Mouse (Mus musculus) heart, embryonic 12.5 days (tissue): ENCODE data around the gene Sf3b5. TPM values are rescaled to one million over a fixed set of nuclear protein-coding genes. Genes with fewer than 3 reads are reported as not detected.
A peak's percentile ranks its signal among the peaks of the same experiment; 100 is the strongest.

Experiments used
- ATAC-seq: fragments of 200-750 bp; cut with Nextera tagmentation; 2 replicates; pipeline ENCODE4 v1.8.0; 2017; ENCODE audit warnings: moderate TSS enrichment, moderate library complexity; ENCODE audit not compliant: insufficient number of reproducible peaks, low FRiP score
- H3K27ac ChIP-seq: fragments of 300-500 bp; sonication (generic); 2 replicates; pipeline ENCODE4 v1.5.1; 2016; ENCODE audit warnings: mild to moderate bottlenecking, moderate library complexity; ENCODE audit not compliant: poor library complexity, severe bottlenecking
- H3K27me3 ChIP-seq: fragments of 300-500 bp; sonication (generic); replicated peaks from 2 replicates; pipeline ENCODE4 v1.6.1; 2016; ENCODE audit warnings: mild to moderate bottlenecking, moderate library complexity
- H3K36me3 ChIP-seq: fragments of 300-500 bp; sonication (generic); 2 replicates; pipeline ENCODE4 v1.6.1; 2016; ENCODE audit warnings: mild to moderate bottlenecking, moderate library complexity
- H3K4me1 ChIP-seq: fragments of 300-500 bp; sonication (generic); replicated peaks from 2 replicates; pipeline ENCODE4 v1.6.1; 2016; ENCODE audit warnings: mild to moderate bottlenecking
- H3K4me2 ChIP-seq: fragments of 300-500 bp; sonication (generic); 2 replicates; pipeline ENCODE4 v1.6.1; 2016; ENCODE audit warnings: mild to moderate bottlenecking, moderate library complexity
- H3K4me3 ChIP-seq: fragments of 300-500 bp; sonication (generic); 2 replicates; pipeline ENCODE4 v1.5.1; 2016; ENCODE audit warnings: mild to moderate bottlenecking
- H3K9ac ChIP-seq: fragments of 300-500 bp; sonication (generic); 2 replicates; pipeline ENCODE4 v1.6.1; 2016; ENCODE audit warnings: mild to moderate bottlenecking, moderate library complexity
- H3K9me3 ChIP-seq: fragments of 300-500 bp; sonication (generic); replicated peaks from 2 replicates; pipeline ENCODE4 v1.6.1; 2016; ENCODE audit warnings: mild to moderate bottlenecking, moderate library complexity
- WGBS: fragments of 180-500 bp; shearing (Covaris S2); methylation state at CpG from one replicate; pipeline ENCODE4 v1.1.7; 2016; 5-methylcytosine and 5-hydroxymethylcytosine counted together
- polyA plus RNA-seq: library from polyadenylated mRNA; unstranded; fragments of >200 nt; fragmentation: Nextera tagmentation; extraction: Ambion mirVana; gene quantifications from 2 replicates; pipeline ENCODE4 v1.2.1, GENCODE M21; 2016

Gene Sf3b5
- polyA plus RNA-seq: 29.6 and 30.7 TPM in 2 replicates

DNA sequence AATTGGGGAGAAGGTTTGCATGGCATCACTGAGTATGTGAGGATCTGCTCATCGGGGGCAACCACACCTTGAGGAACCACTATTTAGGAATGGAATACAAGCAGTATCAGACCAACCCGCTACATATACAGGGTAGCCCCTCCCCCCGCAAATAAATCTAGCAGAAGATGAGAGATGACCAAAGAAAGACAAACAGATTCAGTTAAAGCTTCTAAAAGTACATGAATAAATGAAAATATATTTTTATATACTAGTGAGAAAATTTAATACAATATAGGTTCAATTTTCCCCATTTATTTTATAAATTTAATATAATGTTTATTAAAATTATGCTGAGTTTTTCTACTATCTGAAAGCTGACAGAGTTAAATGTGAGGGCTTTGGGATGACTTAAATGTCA lies at the start of gene Sf3b5:
Gene Sf3b5 (plus strand): TSS at position 301 of the 400 bp plus-strand sequence.
- no peaks in the 10 kb centered on the region for H3K9me3 ChIP-seq
- H3K9ac ChIP-seq: no peak within 1 kb of the TSS
- H3K4me2 ChIP-seq: no peak within 1 kb of the TSS
- H3K36me3 ChIP-seq: peaks cover 5% of the 10 kb centered on the region; the same call in 1 of the 2 replicates
- no peak within 1 kb of the TSS for H3K27ac ChIP-seq
- no peak within 1 kb of the TSS for H3K4me3 ChIP-seq
- H3K4me1 ChIP-seq: peaks cover 13% of the 10 kb centered on the region
- H3K27me3 ChIP-seq: no peaks in the 10 kb centered on the region
- ATAC-seq: no peak
- 76% methylated on average over 3 of the region's 3 CpGs for WGBS

DNA sequence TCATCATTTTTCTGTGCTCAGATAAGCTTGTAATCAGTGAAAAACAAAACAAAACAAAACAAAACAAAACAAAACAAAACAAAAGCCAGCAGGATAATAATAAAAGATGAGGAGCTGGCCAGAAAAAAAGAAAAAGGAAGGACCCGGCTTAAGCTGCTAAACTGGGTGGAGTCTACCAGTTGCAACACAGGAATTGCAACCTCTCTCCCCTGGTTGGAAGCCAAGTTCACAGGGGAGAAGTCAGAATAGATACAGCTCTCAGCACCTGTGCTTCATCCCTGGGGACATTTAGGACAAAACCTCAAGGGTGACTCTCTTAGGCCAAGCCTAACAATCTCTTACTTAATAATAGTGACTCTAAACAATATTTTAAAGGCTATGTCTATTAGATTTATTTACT lies 49.3 kb upstream of the Sf3b5 start:
- Histone ChIP-seq H3K4me3 (no peak overlapping the region), H3K9me3 (no peaks in the 10 kb centered on the region), H3K9ac (no peak overlapping the region), H3K27ac (no peak overlapping the region), H3K4me1 (no peaks in the 10 kb centered on the region), H3K4me2 (no peak overlapping the region), H3K36me3 (no peaks in the 10 kb centered on the region), H3K27me3 (no peaks in the 10 kb centered on the region)
- ATAC-seq: no peak
- WGBS: 50% methylated on average over 1 of the region's 1 CpGs

DNA sequence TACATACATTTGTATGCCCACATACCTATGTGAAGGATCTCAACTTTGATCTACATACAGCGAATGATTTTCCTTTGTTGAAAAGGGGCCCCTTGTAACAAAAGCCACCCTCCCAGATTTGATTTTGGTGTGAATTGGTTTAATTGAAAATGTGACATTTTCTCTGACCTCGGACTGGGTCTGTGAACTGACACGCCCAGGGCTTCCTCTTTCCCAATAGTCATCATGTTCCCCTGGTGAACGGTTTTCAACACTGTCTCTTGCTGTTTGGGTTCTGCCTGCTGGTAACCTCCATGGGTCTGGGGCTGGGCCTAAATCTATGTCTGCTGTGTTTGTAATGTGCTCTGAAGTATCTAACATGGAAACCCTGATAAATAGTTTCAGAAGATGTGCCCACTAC lies 47.9 kb upstream of the Sf3b5 start:
- Histone ChIP-seq H3K4me3 (no peak overlapping the region), H3K27ac (no peak overlapping the region), H3K4me1 (no peaks in the 10 kb centered on the region), H3K9ac (no peak overlapping the region), H3K36me3 (no peaks in the 10 kb centered on the region), H3K27me3 (no peaks in the 10 kb centered on the region), H3K9me3 (no peaks in the 10 kb centered on the region), H3K4me2 (no peak overlapping the region)
- 76% methylated on average over 4 of the region's 4 CpGs for WGBS
- no peak for ATAC-seq

DNA sequence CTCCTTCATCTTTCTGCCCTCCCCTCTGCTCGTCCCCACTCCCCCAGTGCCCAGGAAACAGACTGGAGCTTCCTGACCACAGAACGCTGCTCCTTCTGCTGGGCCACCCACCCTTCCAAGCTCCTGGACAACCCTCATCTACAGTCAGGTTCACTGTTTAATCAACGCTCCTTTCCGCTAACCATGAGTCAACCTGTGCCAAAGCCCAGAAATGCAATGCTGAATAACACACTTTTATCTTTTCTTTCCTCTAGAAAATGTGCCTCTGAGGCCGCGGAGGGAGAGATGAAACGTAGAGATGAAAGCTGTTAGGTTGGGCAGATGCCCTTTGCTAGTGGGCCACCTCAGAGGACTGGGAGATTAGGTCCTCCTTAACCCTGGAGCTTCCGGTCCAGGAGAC lies 43.6 kb upstream of the Sf3b5 start:
- no peak for ATAC-seq
- Histone ChIP-seq H3K4me2 (no peak overlapping the region), H3K36me3 (no peaks in the 10 kb centered on the region), H3K27me3 (no peaks in the 10 kb centered on the region), H3K9ac (no peak overlapping the region), H3K27ac (no peak overlapping the region), H3K9me3 (no peaks in the 10 kb centered on the region), H3K4me3 (no peak overlapping the region), H3K4me1 (0 out of 2 replicates have a peak, but pooled peaks cover 4% of the 10 kb centered on the region)
- WGBS: 68% methylated on average over 8 of the region's 8 CpGs

DNA sequence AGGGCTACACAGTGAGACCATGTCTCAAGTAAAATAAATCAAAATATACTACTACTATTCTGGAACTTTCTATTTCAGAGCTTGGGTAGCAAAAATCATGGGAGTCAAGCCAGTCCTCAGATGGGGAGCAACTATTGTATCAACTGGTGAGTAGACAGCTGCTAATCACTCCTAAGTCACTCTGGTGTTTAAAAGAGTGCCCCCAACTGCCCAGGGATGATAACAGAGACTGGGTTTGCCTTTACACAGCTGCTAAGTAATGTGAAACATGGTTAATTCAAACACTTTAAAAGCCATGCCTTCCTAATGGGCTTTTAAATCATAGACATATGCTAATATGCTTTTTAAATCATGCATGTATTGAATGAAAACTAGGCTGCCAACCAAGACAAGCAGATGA lies 42.9 kb upstream of the Sf3b5 start:
- Histone ChIP-seq H3K4me2 (no peak overlapping the region), H3K4me3 (no peak overlapping the region), H3K9ac (no peak overlapping the region), H3K27ac (no peak overlapping the region), H3K9me3 (no peaks in the 10 kb centered on the region), H3K4me1 (0 out of 2 replicates have a peak, but pooled peaks cover 4% of the 10 kb centered on the region), H3K36me3 (no peaks in the 10 kb centered on the region), H3K27me3 (no peaks in the 10 kb centered on the region)
- no peak for ATAC-seq

DNA sequence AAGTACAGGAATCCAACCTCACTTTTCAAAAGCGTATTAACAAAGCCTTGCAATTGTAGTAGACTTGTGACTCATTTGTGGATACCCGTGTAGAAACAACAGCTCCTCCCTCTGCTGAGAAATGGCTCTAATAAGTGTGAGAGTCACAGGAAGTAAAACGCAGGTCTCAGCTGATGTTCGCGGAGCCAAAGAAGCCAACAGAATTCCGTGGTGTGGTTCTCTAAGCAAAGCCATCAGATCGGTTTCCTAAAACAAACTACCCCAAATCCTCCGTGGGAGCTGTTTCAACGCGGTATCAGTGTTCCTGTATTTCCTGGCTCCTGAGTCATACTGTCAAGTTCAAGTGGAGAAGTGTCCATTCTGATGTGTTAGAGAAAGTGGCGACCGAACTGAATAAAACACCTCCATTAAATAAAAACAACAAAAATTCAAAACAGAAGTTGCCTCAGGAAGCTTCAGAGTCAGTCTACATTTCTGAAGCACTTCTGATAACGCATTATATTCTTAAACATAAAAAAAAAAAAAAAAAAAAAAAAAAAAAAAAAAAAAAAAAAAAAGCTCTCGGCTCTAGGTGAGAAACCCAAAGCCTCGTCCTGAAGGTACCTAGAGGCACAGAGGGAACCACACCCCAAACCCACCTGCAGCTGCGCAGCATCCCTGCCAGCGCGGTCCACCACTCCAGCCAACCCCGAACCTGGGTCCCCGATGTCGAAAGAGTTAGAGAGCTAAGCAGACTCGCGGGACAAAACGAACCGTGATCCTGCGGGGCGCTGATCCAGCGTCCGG lies 41.6 kb upstream of the Sf3b5 start:
- Histone ChIP-seq H3K4me2 (peak overlapping the region; percentile 89), H3K36me3 (no peaks in the 10 kb centered on the region), H3K27ac (no peak overlapping the region), H3K4me1 (0 out of 2 replicates have a peak, but pooled peaks cover 4% of the 10 kb centered on the region), H3K9me3 (no peaks in the 10 kb centered on the region), H3K4me3 (peak overlapping the region; percentile 67), H3K9ac (peak overlapping the region; percentile 65), H3K27me3 (no peaks in the 10 kb centered on the region)
- 5% methylated on average over 29 of the region's 29 CpGs for WGBS
- ATAC-seq: peak; percentile 37; the same call in 1 of the 2 replicates

DNA sequence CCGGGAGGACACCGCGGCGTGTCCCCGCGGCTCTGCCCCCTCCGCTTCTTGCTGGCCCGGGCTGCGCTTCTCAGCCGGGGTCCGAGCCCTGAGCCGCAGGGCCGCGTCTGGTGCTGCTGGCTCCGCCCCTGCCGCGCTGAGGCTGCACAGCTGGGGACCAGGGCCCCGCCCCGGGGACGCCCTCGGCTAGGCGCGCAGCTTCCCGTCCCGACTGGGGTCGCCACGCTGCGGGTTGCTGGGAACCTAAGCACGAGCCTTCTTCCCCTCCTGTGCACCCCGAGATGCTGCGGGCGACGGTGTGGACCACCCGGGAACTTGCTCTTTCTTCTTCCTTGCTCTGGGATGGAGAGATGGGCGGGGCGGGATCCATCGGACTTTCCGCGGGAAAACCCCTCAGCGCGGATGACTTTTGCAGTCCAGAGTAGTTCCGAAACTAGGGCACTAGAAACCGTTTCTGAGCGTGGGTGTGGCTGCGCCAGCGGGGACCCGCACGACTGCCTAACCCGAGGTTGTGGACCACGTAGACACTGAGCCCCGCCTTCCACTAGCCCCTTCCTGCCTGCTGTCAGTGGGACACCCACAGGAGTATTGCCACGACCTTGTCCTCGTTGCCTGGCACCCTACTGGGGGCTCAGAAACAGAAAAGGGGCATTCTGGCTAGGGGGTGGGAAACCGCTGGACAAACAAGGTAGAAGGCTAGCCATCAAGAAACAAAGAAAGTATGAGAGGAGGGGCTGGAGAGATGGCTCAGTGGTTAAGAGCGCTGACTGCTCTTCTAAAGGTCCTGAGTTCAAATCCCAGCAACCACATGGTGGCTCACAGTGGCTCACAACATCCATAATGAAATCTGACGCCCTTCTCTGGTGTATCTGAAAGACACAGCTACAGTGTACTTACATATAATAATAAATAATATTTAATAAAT lies 40.7 kb upstream of the Sf3b5 start, which contains the start of gene Stx11:
Gene Stx11 (minus strand): TSS at position 148 of the 925 bp plus-strand sequence.
- Histone ChIP-seq H3K27ac (no peak within 1 kb of the TSS), H3K4me3 (peak within 1 kb of the TSS; percentile 67), H3K9ac (peak within 1 kb of the TSS; percentile 65), H3K9me3 (no peaks in the 10 kb centered on the region), H3K36me3 (no peaks in the 10 kb centered on the region), H3K4me2 (peak within 1 kb of the TSS; percentile 89), H3K4me1 (0 out of 2 replicates have a peak, but pooled peaks cover 4% of the 10 kb centered on the region), H3K27me3 (no peaks in the 10 kb centered on the region)
- WGBS: 3% methylated on average over 56 of the region's 56 CpGs
- ATAC-seq: peak; percentile 94

DNA sequence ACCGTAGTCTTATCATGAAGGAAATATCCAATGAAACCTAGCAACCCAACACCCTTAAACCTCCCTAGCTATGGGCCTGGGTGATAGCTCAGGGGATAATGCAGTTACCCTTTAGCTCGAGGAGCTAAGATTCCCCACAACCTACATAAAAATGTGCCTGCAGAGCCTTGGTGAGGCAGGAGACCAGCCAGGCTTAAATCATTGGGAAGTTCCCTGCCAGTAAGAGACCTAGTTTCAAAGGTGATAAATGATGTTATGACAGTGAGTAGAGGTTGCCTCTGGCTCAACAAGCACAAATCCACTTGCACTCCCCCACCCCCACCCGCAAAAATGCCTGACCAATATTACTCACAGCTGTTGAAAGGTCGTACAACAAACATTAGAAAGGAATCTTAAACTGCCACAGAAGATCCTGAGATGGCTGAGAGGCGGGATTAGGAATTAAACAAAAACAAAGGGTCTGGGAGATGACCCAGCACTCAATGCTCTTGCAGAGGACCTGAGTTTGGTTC lies 39.4 kb upstream of the Sf3b5 start:
- Histone ChIP-seq H3K27ac (no peak overlapping the region), H3K4me1 (0 out of 2 replicates have a peak, but pooled peaks cover 4% of the 10 kb centered on the region), H3K4me2 (no peak overlapping the region), H3K27me3 (no peaks in the 10 kb centered on the region), H3K9me3 (no peaks in the 10 kb centered on the region), H3K36me3 (no peaks in the 10 kb centered on the region), H3K9ac (no peak overlapping the region), H3K4me3 (no peak overlapping the region)
- WGBS: 70% methylated on average over 5 of the region's 5 CpGs
- ATAC-seq: no peak

DNA sequence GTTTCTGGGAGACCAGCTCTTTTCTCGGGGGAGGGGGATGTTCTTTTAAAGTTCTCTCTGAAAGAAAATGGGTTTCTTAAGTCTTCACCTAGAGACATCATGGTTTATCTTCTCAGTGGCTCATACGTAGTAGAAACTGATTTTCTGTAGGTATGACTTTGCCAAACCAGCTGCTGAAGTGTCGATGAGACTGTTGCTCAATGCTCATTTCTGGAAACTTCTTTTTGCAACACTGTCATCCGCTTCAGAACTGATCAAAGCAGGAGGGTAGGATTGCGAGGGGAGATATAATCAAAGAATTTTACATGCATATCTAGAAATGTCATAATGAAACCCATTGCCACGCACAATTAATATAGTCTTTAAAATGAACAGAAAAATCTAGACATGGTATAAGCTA lies 30.6 kb upstream of the Sf3b5 start:
- H3K4me1 ChIP-seq: no peaks in the 10 kb centered on the region
- ATAC-seq: no peak

DNA sequence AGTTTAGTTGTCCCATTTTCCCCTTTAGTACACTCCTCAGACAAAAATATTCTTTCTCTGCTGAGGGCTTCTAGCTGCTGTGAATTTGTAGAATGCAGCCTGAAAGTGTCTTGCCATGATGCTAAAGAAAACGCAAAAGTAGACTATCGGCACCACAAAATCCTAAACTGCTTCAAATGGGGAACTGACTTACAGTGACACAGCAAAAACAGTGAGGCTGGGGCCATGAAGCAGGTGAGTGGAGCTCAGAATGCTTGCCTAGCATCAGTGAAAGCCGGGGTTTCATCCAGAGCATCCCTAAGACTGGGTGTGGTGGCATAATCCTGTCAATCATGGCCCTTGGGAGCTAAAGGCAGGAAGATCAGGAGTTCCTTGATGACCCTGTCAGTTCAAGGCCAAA lies 29.7 kb upstream of the Sf3b5 start:
- H3K4me2 ChIP-seq: no peak overlapping the region
- ATAC-seq: no peak
- no peaks in the 10 kb centered on the region for H3K36me3 ChIP-seq
- no peak overlapping the region for H3K27ac ChIP-seq
- no peak overlapping the region for H3K4me3 ChIP-seq
- no peak overlapping the region for H3K9ac ChIP-seq
- 87% methylated on average over 3 of the region's 3 CpGs for WGBS
- no peaks in the 10 kb centered on the region for H3K9me3 ChIP-seq
- H3K4me1 ChIP-seq: no peaks in the 10 kb centered on the region
- H3K27me3 ChIP-seq: no peaks in the 10 kb centered on the region

More for the DNA sequence above, 30.6 kb upstream of the Sf3b5 start:
- no peaks in the 10 kb centered on the region for H3K27me3 ChIP-seq
- no peak overlapping the region for H3K9ac ChIP-seq
- no peaks in the 10 kb centered on the region for H3K9me3 ChIP-seq
- no peak overlapping the region for H3K4me2 ChIP-seq
- WGBS: 86% methylated on average over 6 of the region's 6 CpGs
- H3K27ac ChIP-seq: no peak overlapping the region
- H3K4me3 ChIP-seq: no peak overlapping the region
- no peaks in the 10 kb centered on the region for H3K36me3 ChIP-seq

DNA sequence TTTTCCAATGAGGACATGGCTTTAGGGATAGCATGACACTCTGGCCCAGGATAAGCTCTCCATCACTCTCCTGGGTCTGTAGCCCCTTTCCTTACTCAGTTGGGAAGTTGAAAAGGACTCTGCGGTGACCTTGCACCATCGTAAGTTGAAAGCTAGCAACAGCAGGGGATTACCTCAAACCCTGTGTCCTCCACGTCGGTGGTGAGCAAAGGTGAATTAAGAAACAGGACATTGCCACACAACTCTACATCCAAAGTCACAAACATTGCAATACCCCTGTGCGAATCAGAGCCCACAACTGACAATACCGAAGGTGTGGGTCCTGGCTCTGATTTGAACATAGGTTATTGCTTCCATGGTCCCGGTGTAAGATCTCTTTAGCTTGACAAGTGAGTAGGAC lies 29.2 kb upstream of the Sf3b5 start:
- Histone ChIP-seq H3K36me3 (no peaks in the 10 kb centered on the region), H3K27me3 (no peaks in the 10 kb centered on the region), H3K4me1 (peaks cover 3% of the 10 kb centered on the region; the same call in 1 of the 2 replicates), H3K27ac (no peak overlapping the region), H3K4me3 (no peak overlapping the region), H3K4me2 (no peak overlapping the region), H3K9ac (no peak overlapping the region), H3K9me3 (no peaks in the 10 kb centered on the region)
- ATAC-seq: no peak
- 81% methylated on average over 7 of the region's 7 CpGs for WGBS
